Mouse (Mus musculus): ENCODE measurements around the gene Lst1. TPM values are rescaled to one million over a fixed set of nuclear protein-coding genes. Genes with fewer than 3 reads are reported as not detected.

The Lst1 gene
- total RNA-seq, 2 experiments from 2014 or later: 0.74 to 1.5 TPM

DNA sequence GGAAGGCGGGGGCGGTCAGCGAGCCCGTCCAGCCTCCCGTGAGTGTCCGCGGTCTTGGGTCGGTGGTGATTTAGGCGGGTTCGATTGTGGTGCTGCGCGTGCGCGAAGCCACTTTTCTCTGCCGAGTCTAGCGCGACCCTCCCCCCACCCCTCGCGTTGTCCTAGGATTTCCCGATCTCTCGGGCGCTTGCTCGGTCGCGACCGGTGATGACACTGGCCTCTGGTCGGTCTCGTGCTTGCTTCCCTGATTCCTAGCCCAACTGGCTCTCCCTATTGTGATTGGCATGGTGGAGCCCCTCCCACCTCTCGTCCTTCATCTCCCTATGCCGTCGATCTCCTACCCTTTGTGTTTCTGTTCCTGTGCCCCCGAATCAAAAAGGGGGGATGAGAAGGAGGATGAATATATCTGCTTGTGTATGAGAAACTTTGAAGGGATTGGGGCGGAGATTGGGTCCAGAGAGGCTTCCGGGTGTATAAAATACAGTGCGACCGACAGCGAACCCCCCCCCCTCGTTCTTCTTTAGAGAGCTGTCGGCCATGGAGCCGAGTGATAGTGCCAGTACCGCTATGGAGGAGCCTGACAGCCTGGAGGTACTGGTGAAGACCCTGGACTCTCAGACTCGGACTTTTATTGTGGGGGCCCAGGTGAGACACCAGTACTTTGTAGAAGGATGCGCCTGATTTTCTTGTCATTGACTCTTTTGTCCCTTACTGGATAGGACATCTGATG is 52.5 kb downstream of the Lst1 start:
- no peak for DNase-seq
- intact Hi-C loops (cut with DNase I): no loop called here

Small RNA genes lying within 50 kb of the gene (microRNA-seq; reads per million reads assigned to microRNA genes)
- gene Mir6973a (0 reads per million in 2 experiments), gene Mir6974 (0 reads per million in 2 experiments)

Other genes with a start within 250 kb of the Lst1 start
- 1 to 10 TPM; 4.6 to 6.1 TPM for gene Hspa1b, start 229.2 kb downstream of the Lst1 start, total RNA-seq (2021)
- gene Gm20481, start 218.5 kb downstream of the Lst1 start, total RNA-seq (2021): not detected
- 10 to 100 TPM in 1 of 2 experiments, 1 to 10 TPM in 1; 8.8 to 10.1 TPM for gene Hspa1a, start 216.3 kb downstream of the Lst1 start, total RNA-seq (2021)
- 10 to 100 TPM; 18.6 to 23.2 TPM for gene Hspa1l, start 215.7 kb downstream of the Lst1 start, total RNA-seq (2021)
- gene Lsm2, start 206.6 kb downstream of the Lst1 start, total RNA-seq (2021): 10 to 100 TPM; 13.1 to 15.3 TPM
- 10 to 100 TPM; 29.3 to 31.8 TPM for gene Vars, start 187.5 kb downstream of the Lst1 start, total RNA-seq (2021)
- gene Vwa7, start 171.9 kb downstream of the Lst1 start, total RNA-seq (2021): 10 to 100 TPM; 11.3 to 12.8 TPM
- gene Sapcd1, start 160.4 kb downstream of the Lst1 start, total RNA-seq (2021): not detected
- under 1 TPM; 0.20 to 0.35 TPM for gene Msh5, start 141.7 kb downstream of the Lst1 start, total RNA-seq (2021)
- gene Clic1, start 138.5 kb downstream of the Lst1 start, total RNA-seq (2021): 10 to 100 TPM; 10.9 to 12.0 TPM
- 1 to 10 TPM; 8.4 to 8.9 TPM for gene Ddah2, start 129.4 kb downstream of the Lst1 start, total RNA-seq (2021)
- gene Ly6g6c, start 123.1 kb downstream of the Lst1 start, total RNA-seq (2021): not detected
- not detected for gene Mpig6b, start 122.3 kb downstream of the Lst1 start, total RNA-seq (2021)
- not detected for gene Ly6g6e, start 111.5 kb downstream of the Lst1 start, total RNA-seq (2021)
- gene Ly6g6d, start 110.4 kb downstream of the Lst1 start, total RNA-seq (2021): 1 to 10 TPM in 1 of 2 experiments, not detected in 1; 1.8 TPM
- gene Ly6g6f, start 102.8 kb downstream of the Lst1 start, total RNA-seq (2021): not detected
- 10 to 100 TPM; 67.7 to 73.9 TPM for gene Abhd16a, start 99.2 kb downstream of the Lst1 start, total RNA-seq (2021)
- gene Ly6g5c, start 80.2 kb downstream of the Lst1 start, total RNA-seq (2021): not detected
- not detected for gene Ly6g5b, start 73.0 kb downstream of the Lst1 start, total RNA-seq (2021)
- 1 to 10 TPM; 6.0 to 7.8 TPM for gene Gpank1, start 67.0 kb downstream of the Lst1 start, total RNA-seq (2021)
- 100 to 1,000 TPM; 145 to 170 TPM for gene Csnk2b, start 66.4 kb downstream of the Lst1 start, total RNA-seq (2021)
- gene D17H6S53E, start 62.1 kb downstream of the Lst1 start, total RNA-seq (2021): 10 to 100 TPM; 13.0 to 17.0 TPM
- gene Apom, start 56.4 kb downstream of the Lst1 start, total RNA-seq (2021): not detected
- gene Bag6, start 53.3 kb downstream of the Lst1 start, total RNA-seq (2021): 100 to 1,000 TPM; 191 to 208 TPM
- gene Prrc2a, start 23.5 kb downstream of the Lst1 start, total RNA-seq (2021): 10 to 100 TPM; 88.4 to 93.0 TPM
- gene Aif1, start 12.4 kb downstream of the Lst1 start, total RNA-seq (2021): under 1 TPM in 1 of 2 experiments, not detected in 1; 0.47 TPM
- gene Ltb, start 6.0 kb upstream of the Lst1 start, total RNA-seq (2021): under 1 TPM in 1 of 2 experiments, not detected in 1; 0.46 TPM
- under 1 TPM in 1 of 2 experiments, not detected in 1; 0.46 TPM for gene Tnf, start 13.6 kb upstream of the Lst1 start, total RNA-seq (2021)
- under 1 TPM; 0.36 to 0.62 TPM for gene Lta, start 16.9 kb upstream of the Lst1 start, total RNA-seq (2021)
- gene Gm16181, start 32.4 kb upstream of the Lst1 start, total RNA-seq (2021): not detected
- 1 to 10 TPM; 1.7 to 2.4 TPM for gene Atp6v1g2, start 45.2 kb upstream of the Lst1 start, total RNA-seq (2021)
- gene Nfkbil1, start 47.4 kb upstream of the Lst1 start, total RNA-seq (2021): 1 to 10 TPM; 5.5 to 8.7 TPM
- gene Ddx39b, start 53.3 kb upstream of the Lst1 start, total RNA-seq (2021): 10 to 100 TPM; 67.7 to 83.0 TPM
- 10 to 100 TPM; 28.2 to 39.1 TPM for gene H2-D1, start 74.3 kb upstream of the Lst1 start, total RNA-seq (2021)
- gene H2-Q1, start 132.0 kb upstream of the Lst1 start, total RNA-seq (2021): under 1 TPM; 0.38 to 0.47 TPM
- gene H2-Q2, start 153.8 kb upstream of the Lst1 start, total RNA-seq (2021): under 1 TPM; 0.20 to 0.77 TPM
- gene H2-Q4, start 191.2 kb upstream of the Lst1 start, total RNA-seq (2021): 1 to 10 TPM; 3.6 to 4.0 TPM
- gene H2-Q6, start 236.4 kb upstream of the Lst1 start, total RNA-seq (2021): under 1 TPM; 0.17 to 0.26 TPM